Mouse (Mus musculus): ENCODE data around the gene Eif3l. TPM values are rescaled to one million over a fixed set of nuclear protein-coding genes. Genes with fewer than 3 reads are reported as not detected.

Eif3l gene
- total RNA-seq, 4 experiments from 2014 or later: 136 to 157 (median 140) TPM

GRCm38 (mm10) chr15:79093083-79093839, 18.3 kb downstream of the Eif3l start:
- DNase-seq: no peak

GRCm38 (mm10) chr15:79095483-79095882, 20.5 kb downstream of the Eif3l start:
- DNase-seq: no peak

GRCm38 (mm10) chr15:79096556-79096955, 21.6 kb downstream of the Eif3l start:
- DNase-seq: no peak

GRCm38 (mm10) chr15:79097135-79097534, 22.2 kb downstream of the Eif3l start:
- no peak for DNase-seq

- DNase-seq: peak; percentile 68
Observed at GRCm38 (mm10) chr15:79097611-79098025, 22.6 kb downstream of the Eif3l start.

DNA sequence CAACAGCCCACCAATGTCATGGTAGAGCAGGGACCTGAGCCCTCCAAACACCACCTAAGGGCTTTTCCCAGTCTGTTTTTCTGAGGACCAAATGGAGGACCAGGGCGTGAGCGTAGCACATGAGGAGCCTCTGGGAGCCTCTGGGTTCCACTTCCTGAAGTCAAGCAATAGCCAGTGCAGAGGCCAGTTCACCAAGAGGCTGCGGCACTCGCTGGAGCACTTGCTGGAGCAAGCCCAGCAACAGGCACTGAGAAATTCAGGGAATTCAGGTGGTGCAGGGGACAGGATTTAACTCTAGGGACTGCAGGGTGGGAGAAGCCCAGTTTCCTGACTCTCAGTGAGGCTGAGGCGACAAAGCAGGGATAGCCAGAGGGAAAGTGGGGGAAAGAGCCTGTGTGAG, 23.2 kb downstream of the Eif3l start:
- DNase-seq: no peak

- DNase-seq: no peak
Observed at GRCm38 (mm10) chr15:79098868-79099267, 23.9 kb downstream of the Eif3l start.

DNA sequence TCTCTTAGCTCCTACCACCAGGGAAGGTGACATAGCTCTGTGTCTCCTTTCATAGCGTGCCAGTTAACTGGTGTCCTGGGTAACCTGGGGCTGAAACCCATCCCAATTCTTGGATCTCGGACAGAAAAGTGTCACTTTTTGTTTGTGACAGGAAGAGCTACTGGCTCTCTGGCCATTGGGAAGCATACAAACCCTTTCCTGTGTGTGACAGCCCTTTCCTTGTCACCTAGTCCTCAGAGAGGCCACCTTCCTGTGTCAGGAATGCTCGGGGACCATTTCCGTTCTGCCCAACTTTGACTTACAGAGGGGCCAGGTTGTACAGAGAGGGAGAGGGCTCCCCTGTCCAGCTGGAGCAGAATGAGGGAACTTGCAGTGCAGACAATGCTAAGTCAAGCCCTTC, 24.5 kb downstream of the Eif3l start:
- DNase-seq: no peak

DNA sequence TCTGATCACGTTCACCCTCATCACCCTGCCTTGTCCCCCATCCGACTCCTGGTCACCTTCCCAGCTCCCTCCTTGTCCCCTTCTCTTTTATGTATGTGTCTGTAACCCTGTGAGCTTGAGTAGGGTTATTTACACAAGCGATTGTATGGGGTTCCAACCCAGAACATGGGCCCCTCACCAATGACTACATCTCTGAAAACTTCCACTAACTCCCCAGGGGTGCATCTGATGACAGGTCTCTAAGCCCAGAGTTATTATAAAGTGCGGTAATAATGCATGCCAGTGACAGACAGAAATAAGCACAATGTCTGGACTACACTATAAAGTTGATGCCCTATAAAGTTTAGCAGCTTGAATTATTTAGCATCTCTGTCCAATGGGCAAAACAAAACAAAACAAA, 25.4 kb downstream of the Eif3l start:
- DNase-seq: no peak

DNA sequence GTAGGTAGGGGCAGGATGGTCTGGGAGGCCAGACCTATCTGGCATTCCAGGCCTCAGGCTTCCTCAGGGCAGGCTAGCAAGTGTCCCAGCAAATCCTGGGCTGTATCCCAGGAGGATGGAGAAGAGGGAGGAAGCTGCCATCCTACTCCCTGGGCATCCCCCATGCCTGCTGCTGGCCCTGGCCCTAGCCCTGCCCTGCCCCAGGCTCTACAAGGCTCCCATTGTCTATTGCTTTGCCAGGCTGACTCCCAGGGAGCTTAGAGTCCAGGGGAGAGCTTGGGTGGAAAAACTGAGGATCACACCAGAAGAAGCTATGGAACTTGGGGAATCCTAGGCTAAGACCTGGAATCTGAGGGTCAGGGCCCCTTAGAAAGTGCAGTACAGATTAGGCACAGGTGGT, 26.6 kb downstream of the Eif3l start:
- no peak for DNase-seq

GRCm38 (mm10) chr15:79103264-79103663, 28.3 kb downstream of the Eif3l start:
- DNase-seq: no peak

DNA sequence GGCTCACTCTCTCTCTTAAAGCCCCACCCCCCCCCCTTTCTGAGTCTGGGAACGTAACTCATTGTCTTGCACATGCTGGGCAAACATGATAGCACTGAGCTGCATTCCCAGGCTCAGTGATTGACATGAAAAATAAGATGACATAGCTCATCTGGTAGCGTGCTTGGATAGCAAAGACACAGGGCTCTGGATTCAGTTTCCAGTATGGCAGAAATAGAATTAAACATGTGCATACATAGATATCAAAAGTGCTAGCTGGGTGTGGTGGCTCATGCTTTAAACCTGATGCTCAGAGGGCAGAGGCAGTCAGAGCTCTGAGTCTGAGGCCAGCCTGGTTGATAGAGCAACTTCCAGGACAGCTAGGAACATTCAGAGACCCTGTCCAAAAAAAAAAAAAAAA, 30.8 kb downstream of the Eif3l start:
- DNase-seq: no peak

GRCm38 (mm10) chr15:79107966-79108365, 33.0 kb downstream of the Eif3l start:
- DNase-seq: no peak

DNA sequence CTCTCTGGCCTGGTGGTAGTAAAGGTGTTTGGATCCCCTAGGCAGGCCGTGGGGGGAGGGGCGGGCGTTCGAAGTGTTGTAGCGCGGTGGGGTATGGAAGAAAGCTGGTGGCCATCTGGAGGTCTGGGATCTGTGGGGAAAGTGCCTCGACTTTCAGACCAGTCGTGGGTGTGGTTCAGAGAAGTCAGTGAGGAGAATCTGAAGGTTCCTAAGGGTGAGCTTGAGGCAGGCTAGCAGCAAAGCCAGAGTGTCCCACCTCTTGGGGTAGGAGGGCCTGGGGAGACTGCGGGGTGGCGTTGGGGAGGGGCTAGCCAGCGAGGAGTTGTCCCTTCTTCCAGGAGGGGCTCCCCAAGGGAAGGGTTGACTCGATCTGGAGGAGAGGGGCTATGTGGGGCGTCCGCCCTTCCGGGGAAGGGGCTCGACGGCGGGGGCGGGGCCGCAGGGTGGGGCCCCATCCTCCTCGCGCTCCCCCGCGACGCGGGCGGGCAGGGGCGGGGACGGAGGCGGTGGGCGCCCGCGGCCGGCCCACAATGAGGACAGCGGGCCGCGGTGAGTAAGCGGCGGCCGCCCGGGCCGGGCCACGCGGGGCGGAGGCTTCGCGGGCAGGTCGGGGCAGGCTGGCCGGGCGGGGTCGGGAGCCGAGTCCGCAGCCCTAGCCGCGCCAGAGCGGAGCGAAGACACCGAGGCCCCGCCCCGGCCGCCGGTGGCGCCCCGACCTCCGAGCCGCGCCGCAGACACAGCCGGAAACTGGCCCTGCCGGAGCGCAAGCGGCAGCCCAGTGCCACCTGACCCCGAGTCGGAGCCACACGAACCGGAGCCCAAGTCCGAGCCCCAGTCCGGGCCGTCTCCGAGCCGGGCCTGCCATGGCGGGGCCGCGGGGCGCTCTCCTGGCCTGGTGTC, 33.7 kb downstream of the Eif3l start, which contains the start of gene Micall1:
TSS of gene Micall1 (plus strand) at position 478 of the 900 bp plus-strand sequence.
- DNase-seq: peak; percentile 71

GRCm38 (mm10) chr15:79109321-79109934, 34.4 kb downstream of the Eif3l start:
- no peak for DNase-seq

DNA sequence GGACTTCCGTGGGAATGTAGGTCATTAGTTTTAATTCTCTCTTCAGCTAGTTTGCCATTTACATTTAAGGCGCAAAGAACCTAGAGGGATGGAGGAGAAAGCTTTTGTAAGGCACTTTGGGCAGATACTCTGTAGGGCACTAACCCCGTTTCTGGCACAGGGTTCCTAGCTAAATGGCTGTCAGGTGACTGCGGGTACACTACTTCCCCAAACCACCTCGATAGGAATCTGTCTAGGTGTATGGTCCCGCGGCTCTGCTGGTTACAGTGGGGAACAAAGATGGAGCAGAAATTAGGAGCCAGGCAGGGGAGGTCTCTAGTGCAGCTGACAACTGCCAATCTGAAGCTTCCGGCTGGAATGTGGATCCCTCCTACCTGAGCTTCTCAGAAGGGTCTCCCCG, 35.1 kb downstream of the Eif3l start:
- DNase-seq: no peak

DNA sequence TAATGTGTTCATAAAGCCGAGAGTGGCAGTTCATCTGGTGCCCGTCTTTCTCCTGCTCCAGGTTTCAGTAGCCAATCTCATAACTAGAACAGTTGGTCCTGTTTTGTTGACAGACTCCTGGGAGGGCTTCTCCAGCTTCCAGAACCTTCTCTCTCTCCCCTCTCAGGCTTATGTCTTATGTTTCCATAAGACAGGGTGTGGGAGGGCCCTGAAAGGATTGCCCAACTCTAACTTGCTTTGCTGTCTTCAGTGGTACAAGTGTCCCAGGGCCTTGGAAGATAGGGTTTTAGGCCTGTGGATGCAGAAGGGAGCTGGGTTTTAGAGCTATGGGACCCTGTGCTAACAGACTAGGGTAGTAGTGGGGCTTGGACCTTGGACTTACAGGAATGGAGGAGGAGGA, 35.5 kb downstream of the Eif3l start:
- no peak for DNase-seq

- DNase-seq: no peak
Observed at GRCm38 (mm10) chr15:79111774-79112173, 36.8 kb downstream of the Eif3l start.

DNA sequence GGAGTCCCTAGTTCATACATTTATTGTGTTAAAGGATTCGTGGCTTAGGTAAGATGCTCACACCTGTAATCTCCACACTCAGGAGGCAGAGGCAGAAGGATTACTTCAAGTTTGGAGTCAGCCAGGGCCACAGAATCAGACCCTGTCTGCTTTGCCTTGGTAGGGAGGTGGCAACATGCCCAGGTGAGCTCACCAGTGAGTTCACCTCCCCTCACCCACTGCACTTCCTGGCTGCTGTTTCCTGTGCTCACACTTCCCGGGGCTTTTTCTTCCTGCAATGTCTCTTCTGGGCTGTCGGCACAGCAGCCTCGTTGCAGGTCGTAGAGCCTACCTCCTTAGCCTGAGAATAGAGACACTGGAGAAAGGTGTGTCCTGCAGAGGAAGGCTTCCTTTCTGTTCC, 40.3 kb downstream of the Eif3l start:
- DNase-seq: no peak

DNA sequence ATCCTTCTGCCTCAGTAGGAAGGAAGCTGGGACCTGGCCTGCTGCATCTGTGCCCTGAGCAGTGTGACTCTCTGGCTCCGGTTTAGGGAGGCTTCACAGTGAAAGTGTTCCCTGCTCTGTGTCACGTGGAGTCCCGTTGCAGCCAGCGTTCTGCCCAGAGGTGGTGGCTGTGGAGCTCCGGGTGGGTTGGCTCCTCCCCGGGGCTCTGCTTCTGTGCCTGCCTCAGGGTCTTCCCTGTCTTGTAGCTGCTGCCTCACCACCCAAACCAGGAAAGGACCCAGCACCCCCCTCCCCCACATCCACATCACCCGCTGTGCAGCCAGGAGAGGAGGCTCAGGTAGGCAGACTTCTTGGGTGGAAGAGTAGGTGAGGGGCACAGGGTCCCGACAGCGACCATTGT, 44.5 kb downstream of the Eif3l start:
- no peak for DNase-seq

DNA sequence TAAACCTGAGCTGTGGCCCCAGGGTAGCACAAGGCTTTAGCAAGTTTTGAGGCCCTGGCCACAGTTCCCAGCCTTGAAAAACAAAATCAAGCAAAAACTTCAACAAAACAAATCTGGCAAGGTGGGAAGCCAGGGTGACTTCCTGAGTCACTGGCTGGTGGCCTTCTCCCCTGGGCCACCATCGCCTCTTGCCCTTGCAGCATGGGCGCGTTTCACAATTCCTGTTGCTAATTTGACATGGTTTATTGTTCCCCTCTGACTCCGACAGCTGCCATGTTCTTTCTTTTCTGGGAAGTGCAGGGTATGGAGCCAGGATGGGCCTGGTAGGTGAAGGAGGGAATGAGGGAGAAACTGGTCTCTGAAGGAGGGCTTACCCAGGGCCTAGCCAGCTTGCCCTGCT, 47.1 kb downstream of the Eif3l start:
- peak; percentile 64 for DNase-seq

GRCm38 (mm10) chr15:79122546-79122945, 47.6 kb downstream of the Eif3l start:
- DNase-seq: no peak

GRCm38 (mm10) chr15:79123751-79124150, 48.8 kb downstream of the Eif3l start:
- DNase-seq: no peak

Measured in adrenal gland, adult 8-10 months (tissue).